Mouse (Mus musculus): ENCODE measurements around the gene Tmprss11b. TPM values are rescaled to one million over a fixed set of nuclear protein-coding genes. Genes with fewer than 3 reads are reported as not detected.
A peak's percentile ranks its signal among the peaks of the same experiment; 100 is the strongest.
"Not testable (repeated sequence)": the region's sequence is repeated elsewhere in the genome, so short reads cannot be mapped to it uniquely, and the experiment has no call there.

The Tmprss11b gene
- total RNA-seq, 1 experiment: 0.09 TPM

DNA sequence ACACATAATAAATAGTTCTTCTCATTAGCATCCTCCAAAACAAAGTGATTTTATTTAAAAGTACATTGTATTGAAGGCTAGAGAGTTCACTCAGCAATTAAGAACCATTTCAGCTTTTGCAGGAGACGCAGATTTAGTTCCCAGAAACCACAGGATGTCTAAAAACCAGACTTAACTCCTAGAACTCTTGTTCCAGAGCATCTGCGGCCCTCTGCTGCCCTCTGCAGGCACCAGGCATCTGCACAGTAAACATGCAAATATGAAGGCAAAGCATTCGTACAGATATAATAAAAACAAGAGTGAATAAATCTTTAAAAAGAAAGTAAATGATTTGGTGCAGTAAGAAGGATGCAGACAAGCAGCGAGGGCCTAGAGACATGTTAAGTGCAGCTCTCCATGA, 8.5 kb upstream of the Tmprss11b start:
- in situ Hi-C loops (cut with MboI; ENCODE audit: low sequenced_read_pairs in 2 of 2, unreplicated experiment in 2 of 2): no loop called here
- Histone ChIP-seq H3K36me3 (ENCODE audit: control insufficient read depth, insufficient read depth, low read length, poor library complexity, severe bottlenecking) (no peaks in the 10 kb centered on the region), H3K4me3 (ENCODE audit: insufficient read depth in 1 of 2, low read depth in 1 of 2, low read length in 2 of 2, poor library complexity in 1 of 2, severe bottlenecking in 1 of 2) (no peak overlapping the region), H3K4me1 (ENCODE audit: control insufficient read depth in 2 of 2, insufficient read depth in 2 of 2, low read length in 2 of 2, poor library complexity in 1 of 2) (no peaks in the 10 kb centered on the region), H3K9me3 (ENCODE audit: control insufficient read depth, insufficient read depth, low read depth, low read length) (no peaks in the 10 kb centered on the region), H3K9ac (ENCODE audit: insufficient read depth, low read depth, low read length, poor library complexity, severe bottlenecking) (no peak overlapping the region), H3K27ac (ENCODE audit: insufficient read depth, low read depth, low read length, poor library complexity, severe bottlenecking) (no peak overlapping the region)
- TF ChIP-seq ZNF384 (IDR thresholded peaks at IDR 0.05; ENCODE audit: low read depth, low read length) (no peak), ZC3H11A (IDR thresholded peaks at IDR 0.05; ENCODE audit: borderline replicate concordance, low read depth, low read length) (peak; percentile 67)
- peak; percentile 46 for DNase-seq (ENCODE audit: low read depth, low spot score)

DNA sequence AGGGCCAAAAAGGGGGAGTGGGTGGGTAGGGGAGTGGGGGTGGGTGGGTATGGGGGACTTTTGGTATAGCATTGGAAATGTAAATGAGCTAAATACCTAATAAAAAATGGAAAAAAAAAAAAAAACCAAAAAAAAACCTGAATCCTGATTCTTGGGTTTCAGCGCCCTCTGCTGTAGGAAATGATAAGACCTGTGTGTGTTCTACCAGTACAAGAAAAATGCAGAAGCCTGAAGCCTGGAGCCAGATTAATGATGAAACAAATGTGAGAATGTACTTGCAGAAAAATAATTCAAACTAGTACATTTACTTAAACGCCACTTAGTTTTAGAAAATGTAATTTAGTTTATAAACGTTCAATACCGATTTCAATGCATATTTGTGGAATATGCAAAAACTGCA, 27.0 kb downstream of the Tmprss11b start:
- H3K36me3 ChIP-seq (ENCODE audit: control insufficient read depth, insufficient read depth, low read length, poor library complexity, severe bottlenecking); H3K9ac ChIP-seq (ENCODE audit: insufficient read depth, low read depth, low read length, poor library complexity, severe bottlenecking); H3K9me3 ChIP-seq (ENCODE audit: control insufficient read depth, insufficient read depth, low read depth, low read length); H3K4me3 ChIP-seq (ENCODE audit: insufficient read depth in 1 of 2, low read depth in 1 of 2, low read length in 2 of 2, poor library complexity in 1 of 2, severe bottlenecking in 1 of 2); H3K4me1 ChIP-seq (ENCODE audit: control insufficient read depth in 2 of 2, insufficient read depth in 2 of 2, low read length in 2 of 2, poor library complexity in 1 of 2); H3K27ac ChIP-seq (ENCODE audit: insufficient read depth, low read depth, low read length, poor library complexity, severe bottlenecking); in situ Hi-C loops (cut with MboI; ENCODE audit: low sequenced_read_pairs in 2 of 2, unreplicated experiment in 2 of 2): not testable (repeated sequence)
- DNase-seq (ENCODE audit: low read depth, low spot score): peak; percentile 30
- peak; percentile 83 for TF ChIP-seq ZNF384 (IDR thresholded peaks at IDR 0.05; ENCODE audit: low read depth, low read length)
- peak; percentile 49 for TF ChIP-seq ZC3H11A (IDR thresholded peaks at IDR 0.05; ENCODE audit: borderline replicate concordance, low read depth, low read length)

GRCm38 (mm10) chr5:86640795-86641194, 35.4 kb downstream of the Tmprss11b start:
- no peak for TF ChIP-seq HCFC1 (IDR thresholded peaks at IDR 0.05; ENCODE audit: borderline replicate concordance, insufficient read depth, low read length)
- no peaks in the 10 kb centered on the region for H3K36me3 ChIP-seq (ENCODE audit: control insufficient read depth, insufficient read depth, low read length, poor library complexity, severe bottlenecking)
- H3K9ac ChIP-seq (ENCODE audit: insufficient read depth, low read depth, low read length, poor library complexity, severe bottlenecking): no peak overlapping the region
- H3K27ac ChIP-seq (ENCODE audit: insufficient read depth, low read depth, low read length, poor library complexity, severe bottlenecking): no peak overlapping the region
- DNase-seq (ENCODE audit: low read depth, low spot score): no peak
- no peaks in the 10 kb centered on the region for H3K4me1 ChIP-seq (ENCODE audit: control insufficient read depth in 2 of 2, insufficient read depth in 2 of 2, low read length in 2 of 2, poor library complexity in 1 of 2)
- H3K9me3 ChIP-seq (ENCODE audit: control insufficient read depth, insufficient read depth, low read depth, low read length): no peaks in the 10 kb centered on the region
- in situ Hi-C loops (cut with MboI; ENCODE audit: low sequenced_read_pairs in 2 of 2, unreplicated experiment in 2 of 2): no loop called here
- no peak overlapping the region for H3K4me3 ChIP-seq (ENCODE audit: insufficient read depth in 1 of 2, low read depth in 1 of 2, low read length in 2 of 2, poor library complexity in 1 of 2, severe bottlenecking in 1 of 2)

GRCm38 (mm10) chr5:86632324-86632723, 43.8 kb downstream of the Tmprss11b start, which contains the start of gene Tmprss11f:
Tmprss11f (minus strand) TSS chr5:86632424.
- H3K4me1 ChIP-seq (ENCODE audit: control insufficient read depth in 2 of 2, insufficient read depth in 2 of 2, low read length in 2 of 2, poor library complexity in 1 of 2): no peaks in the 10 kb centered on the region
- no peak for DNase-seq (ENCODE audit: low read depth, low spot score)
- in situ Hi-C loops (cut with MboI; ENCODE audit: low sequenced_read_pairs in 2 of 2, unreplicated experiment in 2 of 2): no loop called here
- no peak within 1 kb of the TSS for H3K9ac ChIP-seq (ENCODE audit: insufficient read depth, low read depth, low read length, poor library complexity, severe bottlenecking)
- H3K9me3 ChIP-seq (ENCODE audit: control insufficient read depth, insufficient read depth, low read depth, low read length): no peaks in the 10 kb centered on the region
- no peak within 1 kb of the TSS for H3K4me3 ChIP-seq (ENCODE audit: insufficient read depth in 1 of 2, low read depth in 1 of 2, low read length in 2 of 2, poor library complexity in 1 of 2, severe bottlenecking in 1 of 2)
- TF ChIP-seq ZNF384 (IDR thresholded peaks at IDR 0.05; ENCODE audit: low read depth, low read length) (no peak), CHD2 (IDR thresholded peaks at IDR 0.05; ENCODE audit: low read depth, low read length) (no peak), MAFK (IDR thresholded peaks at IDR 0.05; ENCODE audit: insufficient read depth, low read depth, low read length) (no peak), HCFC1 (IDR thresholded peaks at IDR 0.05; ENCODE audit: borderline replicate concordance, insufficient read depth, low read length) (no peak), ZC3H11A (IDR thresholded peaks at IDR 0.05; ENCODE audit: borderline replicate concordance, low read depth, low read length) (no peak)
- H3K36me3 ChIP-seq (ENCODE audit: control insufficient read depth, insufficient read depth, low read length, poor library complexity, severe bottlenecking): no peaks in the 10 kb centered on the region
- H3K27ac ChIP-seq (ENCODE audit: insufficient read depth, low read depth, low read length, poor library complexity, severe bottlenecking): no peak within 1 kb of the TSS

DNA sequence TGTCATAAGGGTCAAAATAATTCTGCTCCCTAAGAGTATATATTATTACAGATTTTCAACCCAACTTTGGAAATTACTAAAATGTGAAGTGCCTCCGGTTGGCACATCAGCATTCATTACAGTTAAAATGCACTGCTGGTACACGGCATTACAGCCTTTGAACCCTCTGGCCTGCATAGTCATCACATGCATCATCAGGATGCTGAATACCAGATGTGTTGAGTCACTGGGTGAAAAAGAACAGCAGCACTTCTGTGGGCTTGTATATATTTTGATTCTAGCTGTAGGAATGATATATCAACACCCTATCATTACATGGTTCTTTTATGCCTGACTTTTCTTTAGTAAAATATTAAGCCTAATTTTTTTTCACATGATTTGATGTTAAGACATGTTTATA, 45.5 kb downstream of the Tmprss11b start:
- Histone ChIP-seq H3K36me3 (ENCODE audit: control insufficient read depth, insufficient read depth, low read length, poor library complexity, severe bottlenecking) (no peaks in the 10 kb centered on the region), H3K9me3 (ENCODE audit: control insufficient read depth, insufficient read depth, low read depth, low read length) (no peaks in the 10 kb centered on the region), H3K4me1 (ENCODE audit: control insufficient read depth in 2 of 2, insufficient read depth in 2 of 2, low read length in 2 of 2, poor library complexity in 1 of 2) (no peaks in the 10 kb centered on the region), H3K9ac (ENCODE audit: insufficient read depth, low read depth, low read length, poor library complexity, severe bottlenecking) (no peak overlapping the region), H3K4me3 (ENCODE audit: insufficient read depth in 1 of 2, low read depth in 1 of 2, low read length in 2 of 2, poor library complexity in 1 of 2, severe bottlenecking in 1 of 2) (no peak overlapping the region), H3K27ac (ENCODE audit: insufficient read depth, low read depth, low read length, poor library complexity, severe bottlenecking) (no peak overlapping the region)
- TF ChIP-seq MAFK (IDR thresholded peaks at IDR 0.05; ENCODE audit: insufficient read depth, low read depth, low read length): no peak
- no peak for TF ChIP-seq HCFC1 (IDR thresholded peaks at IDR 0.05; ENCODE audit: borderline replicate concordance, insufficient read depth, low read length)
- no peak for TF ChIP-seq ZC3H11A (IDR thresholded peaks at IDR 0.05; ENCODE audit: borderline replicate concordance, low read depth, low read length)
- no peak for TF ChIP-seq ZNF384 (IDR thresholded peaks at IDR 0.05; ENCODE audit: low read depth, low read length)
- TF ChIP-seq CHD2 (IDR thresholded peaks at IDR 0.05; ENCODE audit: low read depth, low read length): no peak
- in situ Hi-C loops (cut with MboI; ENCODE audit: low sequenced_read_pairs in 2 of 2, unreplicated experiment in 2 of 2): no loop called here
- no peak for DNase-seq (ENCODE audit: low read depth, low spot score)

Measured in ES-E14 (cell line).